In genomic region chr4:46101211-46101711, GRCm38 (mm10) we compare ENCODE assay signal across 9 mouse cellular contexts. TPM values are rescaled to one million over a fixed set of nuclear protein-coding genes. Genes with fewer than 3 reads are reported as not detected.
DNase-seq lines count a peak whose midpoint lies in the region; ATAC-seq and TF ChIP-seq lines count a peak whose summit lies in the region.
"Had no signal": no experiment of that assay in that cellular context is flagged by ENCODE, and none has a peak within 500 bp of the region (broad histone marks: within the 10 kb centered on the region; RNA-seq: fewer than 3 reads in every experiment).

No protein-coding gene starts in this region.

- H3K27me3 ChIP-seq in kidney, postnatal 0 days (ENCODE audit: insufficient read depth, low read length) = no peaks in the 10 kb centered on the region
- H3K27me3 ChIP-seq in embryonic facial prominence, embryonic 14.5 days (replicated peaks; ENCODE audit: control insufficient read depth, insufficient read depth, low read length) = no peaks in the 10 kb centered on the region
- H3K27me3 ChIP-seq in neural tube, embryonic 11.5 days (ENCODE audit: control insufficient read depth, insufficient read depth, low read length) = no peaks in the 10 kb centered on the region
- no peaks in the 10 kb centered on the region for H3K27me3 ChIP-seq in forebrain, embryonic 11.5 days (ENCODE audit: control insufficient read depth, insufficient read depth, low read length)
- H3K27me3 ChIP-seq: forebrain, embryonic 13.5 days had no signal

- H3K27ac ChIP-seq in kidney, postnatal 0 days = peak overlapping the region; percentile 73; the same call in 1 of the 2 replicates
- H3K27ac ChIP-seq in embryonic facial prominence, embryonic 14.5 days (replicated peaks; ENCODE audit: low read depth, low read length) = peak overlapping the region; percentile 31
- peak overlapping the region; percentile 21; the same call in 1 of the 2 replicates for H3K27ac ChIP-seq in neural tube, embryonic 11.5 days (ENCODE audit: low read depth, low read length)
- H3K27ac ChIP-seq in forebrain, embryonic 11.5 days (ENCODE audit: low read depth, low read length) = no peak overlapping the region
- H3K27ac ChIP-seq: forebrain, embryonic 13.5 days had no signal

- 10% methylated on average over 14 of the region's 14 CpGs for WGBS in kidney, postnatal 0 days
- 21% methylated on average over 6 of the region's 14 CpGs for WGBS in embryonic facial prominence, embryonic 14.5 days
- WGBS in neural tube, embryonic 11.5 days = 37% methylated on average over 14 of the region's 14 CpGs
- WGBS in forebrain, embryonic 11.5 days = 55% methylated on average over 14 of the region's 14 CpGs

- H3K9ac ChIP-seq in kidney, postnatal 0 days (ENCODE audit: low read depth, low read length) = no peak overlapping the region
- H3K9ac ChIP-seq in embryonic facial prominence, embryonic 14.5 days (ENCODE audit: low read depth, low read length) = no peak overlapping the region
- H3K9ac ChIP-seq in neural tube, embryonic 11.5 days (ENCODE audit: low read length) = no peak overlapping the region
- H3K9ac ChIP-seq in forebrain, embryonic 11.5 days (ENCODE audit: low read length) = no peak overlapping the region
- H3K9ac ChIP-seq: forebrain, embryonic 13.5 days had no signal

- no peak overlapping the region for H3K4me3 ChIP-seq in kidney, postnatal 0 days (replicated peaks; ENCODE audit: low read depth, low read length)
- H3K4me3 ChIP-seq in embryonic facial prominence, embryonic 14.5 days (ENCODE audit: low read depth, low read length) = no peak overlapping the region
- H3K4me3 ChIP-seq in neural tube, embryonic 11.5 days (ENCODE audit: low read depth, low read length) = no peak overlapping the region
- H3K4me3 ChIP-seq in forebrain, embryonic 11.5 days (ENCODE audit: low read depth, low read length) = no peak overlapping the region
- H3K4me3 ChIP-seq: forebrain, embryonic 13.5 days had no signal

- no peak for TF ChIP-seq CTCF in kidney, postnatal 0 days (IDR thresholded peaks at IDR 0.05; ENCODE audit: low read depth)

- no peaks in the 10 kb centered on the region for H3K36me3 ChIP-seq in kidney, postnatal 0 days (ENCODE audit: insufficient read depth, low read length)
- H3K36me3 ChIP-seq in embryonic facial prominence, embryonic 14.5 days (ENCODE audit: control insufficient read depth, insufficient read depth, low read length) = no peaks in the 10 kb centered on the region
- H3K36me3 ChIP-seq in neural tube, embryonic 11.5 days (ENCODE audit: control insufficient read depth, insufficient read depth, low read length) = no peaks in the 10 kb centered on the region
- no peaks in the 10 kb centered on the region for H3K36me3 ChIP-seq in forebrain, embryonic 11.5 days (ENCODE audit: control insufficient read depth, insufficient read depth, low read length)

- no peaks in the 10 kb centered on the region for H3K9me3 ChIP-seq in kidney, postnatal 0 days (replicated peaks; ENCODE audit: low read length)
- no peaks in the 10 kb centered on the region for H3K9me3 ChIP-seq in embryonic facial prominence, embryonic 14.5 days (ENCODE audit: control insufficient read depth, low read length)
- H3K9me3 ChIP-seq in neural tube, embryonic 11.5 days (ENCODE audit: control insufficient read depth, low read length) = no peaks in the 10 kb centered on the region
- no peaks in the 10 kb centered on the region for H3K9me3 ChIP-seq in forebrain, embryonic 11.5 days (ENCODE audit: control insufficient read depth, low read length)
- H3K9me3 ChIP-seq: forebrain, embryonic 13.5 days had no signal

- peak; percentile 65; the same call in 1 of the 2 replicates for ATAC-seq in kidney, postnatal 0 days (replicated peaks; ENCODE audit: low FRiP score, low read depth)
- peak; percentile 80 for ATAC-seq in embryonic facial prominence, embryonic 14.5 days (ENCODE audit: low read depth)
- no peak for ATAC-seq in neural tube, embryonic 11.5 days (ENCODE audit: insufficient read depth, low FRiP score, low TSS enrichment)
- ATAC-seq in forebrain, embryonic 11.5 days (replicated peaks; ENCODE audit: low FRiP score) = no peak
- ATAC-seq: forebrain, embryonic 13.5 days had no signal

- H3K4me2 ChIP-seq in kidney, postnatal 0 days (ENCODE audit: low read length) = no peak overlapping the region
- H3K4me2 ChIP-seq in embryonic facial prominence, embryonic 14.5 days (ENCODE audit: low read depth, low read length) = peak overlapping the region; percentile 23; the same call in 1 of the 2 replicates
- H3K4me2 ChIP-seq in neural tube, embryonic 11.5 days (ENCODE audit: low read depth) = no peak overlapping the region
- no peak overlapping the region for H3K4me2 ChIP-seq in forebrain, embryonic 11.5 days (ENCODE audit: low read depth, low read length, severe bottlenecking)
- H3K4me2 ChIP-seq: forebrain, embryonic 13.5 days had no signal

- peak; percentile 71 for DNase-seq in kidney, postnatal 0 days (ENCODE audit: low spot score)
- no peak for DNase-seq in kidney, adult 18-20 months
- peak; percentile 54 for DNase-seq in embryo, embryonic 9.5 days (ENCODE audit: extremely low spot score)
- DNase-seq in embryonic facial prominence, embryonic 14.5 days (ENCODE audit: low spot score) = peak; percentile 59
- DNase-seq in neural tube, embryonic 11.5 days (ENCODE audit: low spot score) = no peak
- no peak for DNase-seq in forebrain, embryonic 11.5 days (ENCODE audit: low spot score)
- DNase-seq in ovary, postnatal 36 days (ENCODE audit: low spot score) = no peak
- DNase-seq: cerebellum, postnatal 10 days had no signal

- H3K4me1 ChIP-seq in kidney, postnatal 0 days (replicated peaks; ENCODE audit: insufficient read depth, low read length) = peaks cover 6% of the 10 kb centered on the region
- no peaks in the 10 kb centered on the region for H3K4me1 ChIP-seq in embryonic facial prominence, embryonic 14.5 days (ENCODE audit: control insufficient read depth, insufficient read depth, low read length)
- H3K4me1 ChIP-seq in neural tube, embryonic 11.5 days (ENCODE audit: control insufficient read depth, insufficient read depth, low read length) = peaks cover 2% of the 10 kb centered on the region; the same call in 1 of the 2 replicates
- H3K4me1 ChIP-seq in forebrain, embryonic 11.5 days (replicated peaks; ENCODE audit: control insufficient read depth, insufficient read depth, low read length) = no peaks in the 10 kb centered on the region
- H3K4me1 ChIP-seq: forebrain, embryonic 13.5 days had no signal

RNA-seq across cellular contexts. Expression of gene Ncbp1, which starts 37.2 kb away (rescaled TPM):
- polyA plus RNA-seq in kidney, postnatal 0 days (2015; fragmentation: Nextera tagmentation; extraction: Ambion mirVana) = 48.2 and 53.9 TPM in 2 replicates
- polyA plus RNA-seq in embryonic facial prominence, embryonic 14.5 days (2014; fragmentation: Nextera tagmentation; extraction: Ambion mirVana) = 70.1 and 80.1 TPM in 2 replicates
- 134 and 145 TPM in 2 replicates for polyA plus RNA-seq in neural tube, embryonic 11.5 days (2014; fragmentation: Nextera tagmentation; extraction: Ambion mirVana)
- polyA plus RNA-seq in forebrain, embryonic 11.5 days (2014; fragmentation: Nextera tagmentation; extraction: Ambion mirVana) = 147 TPM in 2 replicates

RNA-seq across cellular contexts. Expression of gene Tstd2, which starts 37.2 kb away (rescaled TPM):
- 23.5 and 25.7 TPM in 2 replicates for polyA plus RNA-seq in kidney, postnatal 0 days (2015; fragmentation: Nextera tagmentation; extraction: Ambion mirVana)
- polyA plus RNA-seq in embryonic facial prominence, embryonic 14.5 days (2014; fragmentation: Nextera tagmentation; extraction: Ambion mirVana) = 15.0 and 15.4 TPM in 2 replicates
- 32.5 and 37.2 TPM in 2 replicates for polyA plus RNA-seq in neural tube, embryonic 11.5 days (2014; fragmentation: Nextera tagmentation; extraction: Ambion mirVana)
- 45.7 and 53.8 TPM in 2 replicates for polyA plus RNA-seq in forebrain, embryonic 11.5 days (2014; fragmentation: Nextera tagmentation; extraction: Ambion mirVana)

Comparison
In these comparisons a context has a peak if more than half of its experiments do, and no peak if none do; other contexts are left out.
1. DNase-seq: peak in kidney, postnatal 0 days (single experiment), embryo, embryonic 9.5 days (single experiment) and embryonic facial prominence, embryonic 14.5 days (single experiment); none in kidney, adult 18-20 months (single experiment), neural tube, embryonic 11.5 days (single experiment), forebrain, embryonic 11.5 days (single experiment) and ovary, postnatal 36 days (single experiment).
2. ATAC-seq: peak in kidney, postnatal 0 days (single experiment) and embryonic facial prominence, embryonic 14.5 days (single experiment); none in neural tube, embryonic 11.5 days (single experiment) and forebrain, embryonic 11.5 days (single experiment).